Mouse (Mus musculus): ENCODE measurements around the gene Apobr. TPM values are rescaled to one million over a fixed set of nuclear protein-coding genes. Genes with fewer than 3 reads are reported as not detected.

Apobr gene
- total RNA-seq, 2 experiments from 2014 or later: 0.83 to 1.4 TPM

DNA sequence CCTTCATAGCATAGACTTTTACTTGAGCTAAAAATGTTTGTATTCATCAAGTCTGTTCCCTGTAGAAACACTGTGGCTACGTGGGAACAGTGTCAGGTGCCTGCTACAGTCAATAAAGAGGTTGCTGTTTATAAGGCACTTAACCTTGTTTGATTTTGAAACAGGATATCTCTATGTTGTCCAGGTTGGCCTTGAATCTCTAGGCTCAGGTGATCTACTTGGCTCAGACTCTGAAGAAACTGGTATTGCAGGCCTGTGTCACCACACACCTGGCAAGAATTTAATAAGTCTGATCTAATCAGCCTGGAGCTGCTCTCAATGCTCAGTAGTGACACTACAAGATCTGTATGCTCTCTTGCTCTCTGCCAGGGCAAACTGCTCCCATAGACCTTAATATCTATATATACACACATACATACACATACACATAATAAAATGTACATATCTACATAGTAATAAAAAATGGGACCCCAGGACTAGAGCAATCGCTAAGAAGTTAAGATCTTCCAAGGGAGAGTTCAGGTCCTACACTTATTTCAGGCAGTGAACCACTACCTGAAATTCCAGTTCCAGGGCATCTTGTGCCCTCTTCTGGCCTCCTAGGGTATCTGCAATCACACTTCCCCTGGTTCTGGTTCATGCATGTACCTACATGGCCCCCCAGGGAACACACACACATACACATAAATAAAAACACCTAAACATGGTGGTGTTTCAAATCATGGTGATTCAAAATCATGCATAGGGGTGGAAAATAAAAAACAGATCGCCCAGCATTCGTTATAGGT lies 52.2 kb downstream of the Apobr start:
- DNase-seq (ENCODE audit: low spot score in 2 of 2): no peak

Small RNA genes within 50 kb of the gene (microRNA-seq; reads per million reads assigned to microRNA genes)
- gene Mir7059: 1.1 reads per million

Other genes with a start within 250 kb of the Apobr start
- 1 to 10 TPM; 1.3 to 1.9 TPM for gene Lat, start 215.4 kb upstream of the Apobr start, total RNA-seq (2021)
- gene Spns1, start 207.5 kb upstream of the Apobr start, total RNA-seq (2021): 10 to 100 TPM; 31.6 to 33.9 TPM
- 1 to 10 TPM; 3.2 to 4.1 TPM for gene Nfatc2ip, start 188.2 kb upstream of the Apobr start, total RNA-seq (2021)
- gene Cd19, start 170.1 kb upstream of the Apobr start, total RNA-seq (2021): under 1 TPM; 0.13 to 0.39 TPM
- gene Rabep2, start 156.2 kb upstream of the Apobr start, total RNA-seq (2021): 10 to 100 TPM; 14.0 to 16.2 TPM
- gene Atp2a1, start 121.8 kb upstream of the Apobr start, total RNA-seq (2021): 1,000 to 10,000 TPM; 6,232 to 6,720 TPM
- gene Sh2b1, start 109.5 kb upstream of the Apobr start, total RNA-seq (2021): 10 to 100 TPM; 52.7 to 57.0 TPM
- gene Tufm, start 97.6 kb upstream of the Apobr start, total RNA-seq (2021): 100 to 1,000 TPM in 1 of 2 experiments, 10 to 100 TPM in 1; 97.3 to 127 TPM
- 10 to 100 TPM; 57.0 to 70.7 TPM for gene Atxn2l, start 81.5 kb upstream of the Apobr start, total RNA-seq (2021)
- gene Eif3c, start 18.5 kb upstream of the Apobr start, total RNA-seq (2021): 100 to 1,000 TPM; 181 to 184 TPM
- gene Cln3, start 875 bp downstream of the Apobr start, total RNA-seq (2021): 10 to 100 TPM; 11.8 to 14.1 TPM
- gene Il27, start 10.0 kb downstream of the Apobr start, total RNA-seq (2021): not detected
- gene Nupr1, start 45.9 kb downstream of the Apobr start, total RNA-seq (2021): 10 to 100 TPM; 18.2 to 21.6 TPM
- gene Sgf29, start 64.4 kb downstream of the Apobr start, total RNA-seq (2021): 10 to 100 TPM; 27.7 to 31.8 TPM
- 10 to 100 TPM; 13.1 to 14.2 TPM for gene Sult1a1, start 91.5 kb downstream of the Apobr start, total RNA-seq (2021)
- gene Bola2, start 110.5 kb downstream of the Apobr start, total RNA-seq (2021): 10 to 100 TPM; 56.2 to 61.9 TPM
- 1 to 10 TPM; 7.0 to 7.4 TPM for gene Slx1b, start 110.8 kb downstream of the Apobr start, total RNA-seq (2021)
- gene Coro1a, start 122.8 kb downstream of the Apobr start, total RNA-seq (2021): 10 to 100 TPM; 11.8 to 14.5 TPM
- 10 to 100 TPM; 65.0 to 66.7 TPM for gene Mapk3, start 174.7 kb downstream of the Apobr start, total RNA-seq (2021)
- gene Gdpd3, start 181.4 kb downstream of the Apobr start, total RNA-seq (2021): 1 to 10 TPM; 4.8 to 5.1 TPM
- 10 to 100 TPM; 61.7 to 82.5 TPM for gene Ypel3, start 192.0 kb downstream of the Apobr start, total RNA-seq (2021)
- 1 to 10 TPM in 1 of 2 experiments, under 1 TPM in 1; 0.44 to 1.1 TPM for gene Tbx6, start 196.5 kb downstream of the Apobr start, total RNA-seq (2021)
- 10 to 100 TPM; 74.6 to 74.7 TPM for gene Ppp4c, start 207.6 kb downstream of the Apobr start, total RNA-seq (2021)
- 10 to 100 TPM in 1 of 2 experiments, 1 to 10 TPM in 1; 8.4 to 11.2 TPM for gene Fam57b, start 212.7 kb downstream of the Apobr start, total RNA-seq (2021)
- gene 4930451I11Rik, start 246.7 kb downstream of the Apobr start, total RNA-seq (2021): not detected

Measured in gastrocnemius, postnatal 4 days (tissue).